Mouse (Mus musculus): Measurements from ENCODE around the gene Nenf.

Nenf gene

DNA sequence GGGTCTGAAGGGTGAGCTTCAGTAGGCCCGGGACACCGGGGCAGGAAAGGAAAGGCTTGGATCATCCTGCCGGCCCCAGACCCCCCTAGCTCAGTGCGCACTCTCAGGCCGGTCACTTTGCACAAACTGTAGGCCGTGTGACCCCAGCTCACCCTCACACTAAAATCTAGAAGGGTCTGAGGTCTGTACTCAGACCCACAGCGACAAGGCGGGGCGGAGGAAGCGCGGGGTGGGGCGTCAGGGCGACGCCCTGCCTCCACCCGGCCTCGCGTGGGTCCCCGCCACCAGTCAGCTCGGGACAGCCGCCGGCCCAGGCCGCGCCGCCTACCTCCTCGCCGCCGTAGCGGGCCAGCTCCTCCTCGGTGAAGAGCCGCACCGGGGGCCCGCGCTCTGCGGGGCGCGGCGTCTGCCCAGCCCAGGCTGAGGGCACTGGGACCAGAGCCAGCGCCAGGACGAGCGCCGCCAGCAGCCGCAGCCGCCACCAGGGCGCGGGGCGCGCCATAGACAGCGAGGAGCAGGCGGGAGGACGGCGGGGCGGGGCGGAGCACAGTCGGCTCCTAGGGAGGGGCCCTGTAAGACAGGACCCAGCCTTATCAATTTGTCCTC is at the start of gene Nenf:
Gene Nenf, minus strand, starts transcription at position 604 of the 606 bp plus-strand sequence.
- in situ Hi-C loops (cut with MseI, MboI), result no loop called here

DNA sequence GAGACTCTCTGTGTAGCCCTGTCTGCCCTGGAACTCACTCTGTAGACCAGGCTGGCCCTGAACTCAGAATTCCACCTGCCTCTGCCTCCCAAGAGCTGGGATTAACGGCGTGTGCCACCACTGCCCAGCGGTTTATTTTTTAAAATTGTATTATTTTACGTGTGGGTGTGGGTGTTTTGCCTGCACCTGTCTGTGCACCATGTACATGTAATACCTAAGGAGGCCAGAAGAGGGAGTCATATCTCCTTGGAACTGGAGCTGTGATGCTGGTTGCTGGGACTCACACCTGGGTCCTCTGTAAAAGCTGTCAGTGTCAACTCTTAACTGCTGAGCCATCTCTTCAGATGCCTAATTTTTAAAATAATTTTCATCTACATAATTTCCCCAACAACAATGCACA is 46.5 kb upstream of the Nenf start:
- in situ Hi-C loops (cut with MseI, MboI), result loop anchor here (10.0 kb wide), 2 partner anchors 170 to 190 kb away; no protein-coding TSS in a partner anchor

DNA sequence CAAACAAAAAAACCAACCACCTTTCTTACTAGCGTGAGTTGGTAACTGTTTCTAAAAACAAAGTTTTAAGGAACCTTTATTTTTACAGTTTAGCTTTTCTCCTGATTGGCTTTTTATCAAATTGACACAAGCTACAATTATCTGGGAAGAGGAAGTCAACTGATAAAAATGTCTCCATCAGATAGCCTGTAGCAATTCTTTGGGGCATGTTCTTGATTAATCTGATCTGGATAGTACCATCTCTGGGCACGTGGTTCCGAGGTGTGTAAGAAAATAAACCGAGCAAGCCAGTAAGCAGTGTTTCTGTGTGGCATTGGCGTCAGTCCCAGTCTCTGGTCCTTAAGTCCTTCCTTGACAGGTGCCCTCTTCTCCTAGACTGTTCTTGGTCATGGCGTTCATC is 44.4 kb upstream of the Nenf start:
- in situ Hi-C loops (cut with MseI, MboI), result loop anchor here (10.0 kb wide), 2 partner anchors 172 to 192 kb away; no protein-coding TSS in a partner anchor

DNA sequence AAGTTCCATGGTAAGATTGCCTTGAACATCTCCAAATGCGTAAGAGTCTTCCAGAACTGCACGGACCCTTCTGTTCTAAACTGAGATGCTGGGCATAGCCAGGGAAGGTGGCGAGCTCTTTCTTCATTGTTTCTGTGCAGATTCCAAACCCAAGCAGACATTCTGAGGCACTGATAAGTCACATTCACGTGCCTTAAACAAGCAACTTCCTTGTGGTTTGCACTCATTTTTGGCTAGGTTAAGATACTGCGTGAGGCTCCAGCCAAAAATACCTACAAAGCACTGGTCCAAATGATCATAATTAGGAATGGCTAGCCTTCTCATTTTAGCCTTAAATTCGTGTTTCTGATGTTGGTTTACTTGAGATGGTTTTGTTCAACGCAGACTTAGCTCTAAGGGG is 41.5 kb upstream of the Nenf start:
- in situ Hi-C loops (cut with MseI, MboI), result no loop called here

- in situ Hi-C loops (cut with MseI, MboI), result no loop called here
These were observed 38.9 kb upstream of the Nenf start for GRCm38 (mm10) chr1:191356936-191357335.

DNA sequence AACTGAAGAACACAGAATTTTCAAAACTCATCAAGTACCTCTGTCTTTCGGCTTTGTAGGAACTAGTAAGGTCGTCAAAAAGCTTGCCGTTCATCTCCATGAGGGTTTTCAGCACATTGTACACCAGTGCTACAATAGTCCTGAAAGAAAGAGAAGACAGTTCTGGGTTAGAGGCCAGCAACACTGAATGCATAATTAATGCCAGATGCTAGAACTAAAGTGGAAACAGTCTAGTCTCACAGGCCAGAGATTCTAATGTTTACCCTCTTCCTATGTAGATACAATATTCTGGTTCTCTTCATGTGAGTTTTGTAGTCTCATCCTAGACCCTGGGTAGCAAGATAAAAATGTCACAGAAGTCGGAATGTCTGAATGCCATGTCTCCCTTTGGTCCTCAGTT is 35.8 kb upstream of the Nenf start:
- in situ Hi-C loops (cut with MseI, MboI), result no loop called here

DNA sequence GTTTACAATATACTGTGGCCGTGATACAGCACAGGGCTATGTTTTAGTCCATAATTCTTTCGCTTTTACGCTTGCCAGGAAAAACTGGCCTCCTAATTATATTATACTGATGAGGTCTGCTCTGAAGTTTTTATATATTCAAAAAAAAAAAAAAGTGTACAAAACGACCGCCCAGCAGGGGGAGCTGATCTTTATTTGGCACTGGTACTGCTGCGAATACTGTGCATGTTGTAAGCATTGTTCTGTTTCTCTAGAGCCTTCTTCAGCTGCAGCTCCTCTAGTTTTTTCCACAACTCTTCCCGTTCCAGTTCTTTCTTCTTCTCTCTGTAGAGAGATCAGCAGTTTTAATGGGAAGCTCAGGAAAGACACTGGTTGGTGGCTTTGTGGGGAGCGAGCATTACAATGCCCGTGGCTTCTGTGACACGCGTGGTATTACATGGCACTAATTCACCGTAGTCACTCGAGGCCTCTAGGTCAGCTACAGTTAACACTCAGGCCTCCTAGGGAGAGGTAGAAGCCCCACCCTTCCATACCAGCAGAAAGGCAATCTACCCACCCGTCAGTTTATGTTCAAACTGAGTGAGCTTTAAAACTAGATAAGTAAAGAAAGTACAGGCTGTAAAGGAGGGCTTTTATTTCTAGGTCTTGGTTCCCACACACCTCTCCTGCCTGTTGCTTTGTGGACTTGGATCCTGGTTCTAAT is 34.9 kb upstream of the Nenf start:
- in situ Hi-C loops (cut with MseI, MboI), result no loop called here

DNA sequence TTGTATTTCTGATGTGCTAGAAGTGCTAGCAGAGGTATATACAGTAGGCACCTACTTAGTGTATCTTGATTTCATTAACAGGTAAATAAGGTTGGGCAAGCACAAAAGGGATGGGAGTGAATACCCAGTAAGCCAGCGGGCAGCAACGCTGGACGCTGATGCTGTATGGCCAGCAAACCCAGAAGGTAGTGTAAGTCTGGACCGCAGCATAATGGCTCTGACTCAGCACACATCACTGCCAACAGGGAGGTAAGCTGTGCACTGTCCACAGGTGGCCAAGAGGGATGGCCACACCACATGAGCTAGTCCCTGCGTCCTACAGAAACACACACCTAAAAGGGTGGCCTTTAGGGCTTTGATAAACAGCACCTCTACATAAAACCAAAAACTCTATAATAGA is 32.4 kb upstream of the Nenf start:
- in situ Hi-C loops (cut with MseI, MboI), result no loop called here

- in situ Hi-C loops (cut with MseI, MboI), result no loop called here
These were observed 31.6 kb upstream of the Nenf start for GRCm38 (mm10) chr1:191349486-191350037.

DNA sequence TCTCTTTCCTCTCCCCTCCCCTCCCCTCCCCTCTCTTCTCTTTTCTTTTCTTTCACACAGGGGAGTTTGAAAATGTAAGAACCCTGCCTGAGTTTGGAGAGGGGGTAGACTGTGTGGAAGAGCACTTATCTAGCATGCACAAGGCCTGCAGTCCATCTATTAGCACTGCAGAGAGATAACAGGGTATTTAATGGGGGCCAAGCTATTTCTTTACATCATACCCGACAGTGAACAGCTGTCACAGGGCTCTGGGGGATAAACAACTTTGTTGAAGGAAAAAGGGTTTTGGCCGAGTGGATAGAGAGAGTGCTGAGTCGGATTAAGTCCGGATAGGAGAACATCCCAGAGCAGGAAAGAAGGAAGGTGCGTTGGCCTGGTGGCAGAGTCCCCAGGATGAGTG is 31.0 kb upstream of the Nenf start:
- in situ Hi-C loops (cut with MseI, MboI), result no loop called here

GRCm38 (mm10) chr1:191348592-191348991 is 30.6 kb upstream of the Nenf start:
- in situ Hi-C loops (cut with MseI, MboI), result no loop called here

DNA sequence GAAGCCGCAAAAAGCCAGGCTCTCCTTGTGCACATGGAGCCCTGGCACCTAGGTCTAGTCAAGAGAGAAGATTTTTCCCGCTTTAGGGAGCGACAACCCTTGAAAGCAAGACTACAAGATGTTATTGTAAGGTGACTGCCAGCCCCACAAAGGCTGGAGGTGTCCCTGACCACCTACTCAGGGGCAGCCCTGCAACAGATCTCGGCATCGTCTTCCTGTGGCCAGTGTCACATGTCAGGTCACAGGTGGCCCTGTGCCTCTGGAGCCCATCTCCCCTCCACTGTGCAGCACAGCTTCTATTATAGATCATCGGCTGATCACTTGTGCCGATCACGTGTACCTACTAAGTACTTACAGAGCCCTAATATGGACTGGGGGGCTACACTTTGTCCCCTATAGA is 29.6 kb upstream of the Nenf start:
- in situ Hi-C loops (cut with MseI, MboI), result no loop called here

DNA sequence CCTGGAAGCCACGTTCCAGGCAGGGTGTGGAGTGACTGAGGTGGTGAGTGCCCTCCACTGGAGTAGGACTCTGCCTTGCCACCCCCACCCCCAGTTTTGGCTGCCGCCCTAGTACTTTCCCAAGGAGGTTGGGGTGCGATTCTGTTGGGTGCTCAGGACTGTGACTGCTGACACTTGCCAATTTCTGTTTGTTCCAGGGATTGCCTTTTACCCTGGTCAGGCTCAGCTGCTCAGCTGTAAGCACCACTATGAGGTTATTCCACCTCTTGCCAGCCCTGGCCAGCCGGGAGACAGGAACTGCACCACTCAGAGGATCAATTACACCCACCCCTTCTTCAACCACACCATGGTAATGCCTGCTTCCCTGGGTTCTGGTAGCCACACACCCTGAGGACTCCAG is 22.5 kb upstream of the Nenf start:
- in situ Hi-C loops (cut with MseI, MboI), result no loop called here

- in situ Hi-C loops (cut with MseI, MboI), result no loop called here
These were observed 21.9 kb upstream of the Nenf start for GRCm38 (mm10) chr1:191339876-191340275.

GRCm38 (mm10) chr1:191334500-191334899 is 16.5 kb upstream of the Nenf start:
- in situ Hi-C loops (cut with MseI, MboI), result no loop called here

- in situ Hi-C loops (cut with MseI, MboI), result no loop called here
These were observed 12.4 kb upstream of the Nenf start for GRCm38 (mm10) chr1:191330356-191330755.

DNA sequence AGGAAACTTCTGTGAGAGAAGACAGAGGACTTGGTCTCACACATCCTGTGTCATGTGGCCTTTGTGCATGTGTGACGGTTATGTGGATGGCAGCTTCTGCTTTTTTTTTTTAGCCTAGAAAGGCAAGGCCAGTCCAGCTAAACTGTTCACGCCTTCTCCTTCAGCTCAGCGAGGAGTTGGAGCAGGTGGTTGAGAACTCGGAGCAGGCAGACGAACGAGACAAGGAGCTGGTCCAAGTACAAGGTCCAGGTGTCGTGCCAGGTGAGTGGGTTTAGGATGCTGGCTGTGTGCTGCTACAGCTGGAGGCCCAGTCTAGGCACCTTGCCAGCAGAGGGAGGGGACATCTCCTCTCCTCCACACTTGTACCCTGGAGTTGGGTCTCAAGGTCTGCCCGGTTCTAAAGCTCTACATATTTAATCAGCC is 10.0 kb upstream of the Nenf start:
- in situ Hi-C loops (cut with MseI, MboI), result no loop called here

- in situ Hi-C loops (cut with MseI, MboI), result no loop called here
These were observed 9.3 kb upstream of the Nenf start for GRCm38 (mm10) chr1:191327258-191327657.

DNA sequence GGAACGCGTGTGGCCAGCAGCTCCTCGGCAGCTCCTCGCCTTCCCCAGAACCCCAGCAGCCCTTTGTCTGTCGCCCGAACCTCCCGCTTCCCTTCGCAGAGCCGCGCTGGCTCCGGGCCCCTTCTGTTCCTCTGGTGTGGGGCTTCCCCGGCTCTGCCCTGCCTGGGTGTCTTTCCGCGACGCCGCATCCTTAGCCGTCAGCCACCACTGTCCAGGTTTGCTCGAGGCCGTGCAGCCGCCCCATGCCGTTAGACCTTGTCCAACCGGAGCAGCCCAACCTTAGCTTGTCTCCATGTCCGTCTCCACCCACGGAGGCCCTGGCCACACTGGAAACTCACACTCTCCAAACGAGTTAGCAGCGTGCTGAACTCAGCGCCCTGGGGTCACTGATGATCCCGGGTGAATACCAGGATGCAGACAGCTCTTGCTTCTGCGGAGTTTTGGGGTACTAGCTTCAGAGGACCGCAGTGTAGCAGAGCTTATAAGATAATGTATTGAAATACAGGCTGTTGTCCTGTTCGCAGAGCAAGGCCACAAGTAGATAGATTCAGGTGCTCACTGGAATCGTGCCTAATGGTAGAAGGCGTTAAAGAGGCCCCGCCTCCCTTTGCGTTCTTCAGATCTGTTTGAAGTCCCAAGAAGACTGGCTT is 8.4 kb upstream of the Nenf start:
- in situ Hi-C loops (cut with MseI, MboI), result no loop called here

- in situ Hi-C loops (cut with MseI, MboI), result no loop called here
These were observed 7.8 kb upstream of the Nenf start, which contains the start of gene Tmem206 for GRCm38 (mm10) chr1:191325726-191326232. TSS of gene Tmem206 (plus strand) at chr1:191325912.

DNA sequence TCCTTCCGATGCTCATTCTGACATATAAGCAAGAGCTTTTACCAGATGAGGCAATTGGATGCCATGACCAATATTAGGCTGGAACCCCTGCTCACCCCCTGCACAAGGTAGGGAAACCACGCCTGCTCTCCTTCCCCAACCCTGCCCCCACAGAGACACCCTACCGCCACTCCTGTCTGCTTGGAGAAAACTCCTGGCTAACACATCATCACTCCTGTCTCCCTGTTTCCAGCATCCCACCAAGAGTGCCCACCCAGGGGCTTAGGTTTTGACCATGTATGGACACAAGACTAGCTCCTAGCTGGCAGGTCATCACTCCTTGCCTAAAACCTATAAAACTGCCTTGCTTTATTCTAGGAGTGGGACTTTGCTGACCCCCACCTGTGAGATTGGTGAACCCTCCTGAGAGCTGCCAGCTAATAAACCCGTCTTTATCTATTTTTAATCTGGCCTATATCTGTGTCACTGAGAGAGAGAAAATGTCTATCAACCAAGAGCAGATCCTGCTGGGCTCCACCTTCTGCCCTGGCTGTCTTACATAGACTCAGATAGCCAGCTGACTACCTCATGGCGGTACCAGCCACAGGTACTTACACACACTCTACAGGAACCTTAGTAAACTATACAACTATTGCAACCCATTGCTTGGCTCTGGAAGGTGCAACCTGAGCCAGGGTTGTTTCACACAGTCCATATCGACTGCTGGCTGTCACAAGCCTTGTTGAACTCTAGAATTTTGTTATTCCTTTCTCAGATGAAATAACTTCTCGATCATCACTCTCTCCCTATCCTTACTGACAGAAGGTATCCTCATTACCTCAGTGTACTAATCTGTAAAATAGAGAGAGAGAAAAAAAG is 7.0 kb upstream of the Nenf start:
- in situ Hi-C loops (cut with MseI, MboI), result no loop called here
